Mouse (Mus musculus): ENCODE measurements around the gene Hsdl2. TPM values are rescaled to one million over a fixed set of nuclear protein-coding genes. Genes with fewer than 3 reads are reported as not detected.

Gene Hsdl2
- polyA plus RNA-seq, 1 experiment from 2014 or later = 22.2 TPM

DNA sequence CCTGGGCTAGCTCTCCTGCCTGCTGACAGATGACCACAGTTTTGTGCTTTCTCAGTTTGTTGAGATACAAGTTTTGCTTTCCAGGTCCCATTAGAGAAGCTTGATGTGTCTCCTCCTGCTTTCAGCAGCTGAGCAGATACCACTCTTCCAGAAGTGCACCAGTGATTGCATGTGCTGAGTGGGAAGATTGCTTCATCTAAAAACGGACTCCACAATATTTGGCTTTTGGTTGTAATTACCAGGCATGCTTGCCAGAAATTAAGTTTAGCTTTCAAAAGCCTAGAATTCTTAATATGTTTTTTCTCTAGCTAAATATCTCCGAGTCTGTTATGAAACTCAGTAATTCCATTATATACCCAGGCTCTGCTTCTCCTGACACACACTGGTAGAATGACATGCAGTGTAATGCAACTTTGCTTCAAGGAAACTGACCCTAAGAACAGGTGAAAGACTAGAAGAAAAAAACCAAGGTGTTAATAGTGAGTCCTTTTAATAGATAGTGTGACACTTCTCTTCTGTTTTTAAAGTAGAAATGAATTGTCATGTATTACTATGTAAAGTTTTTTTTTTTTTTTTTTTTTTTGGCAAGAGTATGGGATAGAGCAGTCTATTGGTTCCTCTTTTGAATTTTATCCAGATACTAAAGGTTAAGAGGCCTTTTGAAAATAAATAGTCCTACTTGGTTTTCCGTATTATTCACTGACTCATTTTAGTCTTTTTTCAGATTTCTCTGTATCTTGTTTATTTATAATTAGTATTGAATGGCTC, 85.4 kb downstream of the Hsdl2 start:
- Histone ChIP-seq H3K27ac (replicated peaks) (no peak overlapping the region), H3K9me3 (no peaks in the 10 kb centered on the region), H3K4me2 (replicated peaks) (no peak overlapping the region), H3K4me1 (no peaks in the 10 kb centered on the region), H3K36me3 (no peaks in the 10 kb centered on the region), H3K4me3 (no peak overlapping the region), H3K27me3 (no peaks in the 10 kb centered on the region), H3K9ac (replicated peaks) (no peak overlapping the region)
- ATAC-seq (replicated peaks) = no peak
- 76% methylated on average over 3 of the region's 3 CpGs for WGBS

DNA sequence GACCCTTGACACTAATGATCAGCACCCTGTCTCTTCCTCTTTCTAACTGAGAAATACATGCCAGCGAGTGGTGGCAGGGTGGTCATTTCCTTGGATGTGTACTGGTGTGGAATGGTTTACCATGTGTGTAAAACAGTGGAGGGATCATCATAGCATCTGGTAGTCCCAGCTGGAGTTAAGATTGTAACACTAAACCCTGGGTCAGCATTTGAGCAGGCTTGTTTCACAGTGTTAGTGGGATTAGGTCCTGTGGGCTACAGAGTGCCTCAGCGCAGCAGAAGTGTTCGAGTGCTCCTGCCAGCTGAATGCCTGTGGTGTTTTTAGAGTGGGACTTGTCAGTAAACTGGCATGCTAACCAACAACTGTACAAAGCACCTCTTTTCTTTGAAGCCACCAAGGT, 86.7 kb downstream of the Hsdl2 start:
- Histone ChIP-seq H3K9me3 (no peaks in the 10 kb centered on the region), H3K4me2 (replicated peaks) (no peak overlapping the region), H3K9ac (replicated peaks) (no peak overlapping the region), H3K36me3 (no peaks in the 10 kb centered on the region), H3K27me3 (no peaks in the 10 kb centered on the region), H3K27ac (replicated peaks) (no peak overlapping the region), H3K4me1 (no peaks in the 10 kb centered on the region), H3K4me3 (no peak overlapping the region)
- no peak for ATAC-seq (replicated peaks)
- WGBS = 51% methylated on average over 3 of the region's 3 CpGs

Other genes starting within 250 kb of the Hsdl2 start
- gene Susd1, start 142.9 kb upstream of the Hsdl2 start, polyA plus RNA-seq (2015; fragmentation: Nextera tagmentation; extraction: Ambion mirVana) = 0.90 and 0.91 TPM in 2 replicates
- 19.3 and 19.5 TPM in 2 replicates for gene Ptbp3, start 32.2 kb upstream of the Hsdl2 start, polyA plus RNA-seq (2015; fragmentation: Nextera tagmentation; extraction: Ambion mirVana)
- gene E130308A19Rik, start 44.6 kb downstream of the Hsdl2 start, polyA plus RNA-seq (2015; fragmentation: Nextera tagmentation; extraction: Ambion mirVana) = 32.5 and 36.6 TPM in 2 replicates
- 77.2 and 80.6 TPM in 2 replicates for gene Inip, start 220.0 kb downstream of the Hsdl2 start, polyA plus RNA-seq (2015; fragmentation: Nextera tagmentation; extraction: Ambion mirVana)
- 10.7 and 13.0 TPM in 2 replicates for gene Snx30, start 224.3 kb downstream of the Hsdl2 start, polyA plus RNA-seq (2015; fragmentation: Nextera tagmentation; extraction: Ambion mirVana)